Mouse (Mus musculus) small intestine, adult 2 months (tissue): ENCODE data around the gene Haus2. TPM values are rescaled to one million over a fixed set of nuclear protein-coding genes. Genes with fewer than 3 reads are reported as not detected.
A peak's percentile ranks its signal among the peaks of the same experiment; 100 is the strongest.

ENCODE experiments used
- H3K27ac ChIP-seq: fragments of 200-500 bp; 2 replicates; pipeline ENCODE4 v1.5.1; 2012; ENCODE audit warnings: low read depth, low read length, control low read depth, inconsistent platforms; ENCODE audit not compliant: insufficient read depth
- H3K27me3 ChIP-seq: fragments of 200-500 bp; 2 replicates; pipeline ENCODE4 v1.6.1; 2012; ENCODE audit warnings: mild to moderate bottlenecking, moderate library complexity, low read length, inconsistent platforms; ENCODE audit not compliant: control insufficient read depth, insufficient read depth
- H3K36me3 ChIP-seq: fragments of 200-500 bp; 2 replicates; pipeline ENCODE4 v1.6.1; 2012; ENCODE audit warnings: mild to moderate bottlenecking, low read length, control low read depth, inconsistent platforms; ENCODE audit not compliant: control insufficient read depth, insufficient read depth
- H3K4me1 ChIP-seq: fragments of 200-500 bp; 2 replicates; pipeline ENCODE4 v1.6.1; 2012; ENCODE audit warnings: low read length, inconsistent platforms, mixed read lengths; ENCODE audit not compliant: control insufficient read depth, insufficient read depth, insufficient read length
- H3K4me3 ChIP-seq: fragments of 200-500 bp; 2 replicates; pipeline ENCODE4 v1.5.1; 2012; ENCODE audit warnings: low read depth, mild to moderate bottlenecking, control low read depth, inconsistent platforms, low read length, moderate library complexity
- CTCF ChIP-seq: fragments of 200-500 bp; IDR thresholded peaks from 2 replicates; pipeline ENCODE4 v1.5.1; 2012; ENCODE audit warnings: low read depth, mild to moderate bottlenecking, control low read depth, inconsistent platforms, low read length, moderate library complexity, mixed read lengths; ENCODE audit not compliant: insufficient replicate concordance, insufficient read length; ENCODE audit errors: extremely low read depth
- POLR2A ChIP-seq: fragments of 200-500 bp; IDR thresholded peaks from 2 replicates; pipeline ENCODE4 v1.6.1; 2012; ENCODE audit warnings: low read depth, mild to moderate bottlenecking, control low read depth, inconsistent platforms, low read length, moderate library complexity
- WGBS: fragments of 180-500 bp; shearing (Covaris S2); methylation state at CpG from one replicate; pipeline ENCODE4 v1.1.7; 2018; 5-methylcytosine and 5-hydroxymethylcytosine counted together
- polyA plus RNA-seq: library from polyadenylated mRNA; depleted of rRNA; stranded (reverse); fragments of >200 nt; gene quantifications from 2 replicates; pipeline ENCODE4 v1.2.3, GENCODE M21; 2012

The Haus2 gene
- polyA plus RNA-seq, 1 experiment, result 1.6 TPM

DNA sequence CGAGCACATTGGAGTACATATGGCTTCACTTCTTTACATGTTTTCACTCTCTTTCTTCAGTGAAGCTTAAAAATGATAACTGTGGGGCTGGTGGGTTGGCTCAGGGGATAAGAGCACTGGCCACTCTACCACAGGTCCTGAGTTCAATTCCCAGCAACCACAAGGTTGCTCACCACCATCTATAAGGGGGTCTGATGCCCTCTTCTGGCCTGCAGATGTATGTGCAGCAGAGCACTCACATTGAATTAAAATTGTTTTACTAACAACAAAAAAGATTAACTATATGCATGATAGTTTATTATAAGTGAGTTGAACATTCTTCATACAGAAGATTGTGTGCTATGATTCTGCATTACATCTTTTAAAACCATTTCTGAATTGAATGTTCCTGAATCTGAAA is 10.4 kb downstream of the Haus2 start:
- 100% methylated on average over 1 of the region's 1 CpGs for WGBS
- peaks cover 15% of the 10 kb centered on the region; the same call in 1 of the 2 replicates for H3K4me1 ChIP-seq
- TF ChIP-seq POLR2A (no peak), CTCF (peak; percentile 48; the same call in 1 of the 2 replicates)
- no peak overlapping the region for H3K4me3 ChIP-seq
- H3K36me3 ChIP-seq, result peaks cover 16% of the 10 kb centered on the region
- H3K27me3 ChIP-seq, result no peaks in the 10 kb centered on the region
- H3K27ac ChIP-seq, result no peak overlapping the region

DNA sequence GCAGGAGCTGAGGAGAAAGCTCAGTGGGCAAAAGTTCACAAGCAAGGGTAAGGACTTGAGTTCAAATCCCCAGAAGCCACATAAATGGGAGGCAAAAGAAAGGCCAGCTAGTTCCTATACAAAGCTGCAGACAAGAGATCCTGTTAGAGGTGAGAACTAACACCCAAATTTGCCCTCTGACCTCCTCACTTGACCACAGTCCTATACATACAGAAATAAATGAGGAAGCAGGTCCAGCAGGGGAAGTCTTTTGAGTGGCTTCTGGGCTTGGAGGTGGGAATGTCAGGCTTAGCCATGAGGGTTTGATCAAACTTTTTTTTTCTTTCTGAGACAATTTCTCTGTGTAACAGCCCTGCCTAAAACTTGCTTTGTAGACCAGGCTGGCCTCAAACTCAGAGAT is 13.7 kb downstream of the Haus2 start:
- Histone ChIP-seq H3K4me1 (peaks cover 3% of the 10 kb centered on the region; the same call in 1 of the 2 replicates), H3K27me3 (no peaks in the 10 kb centered on the region), H3K4me3 (no peak overlapping the region), H3K27ac (no peak overlapping the region), H3K36me3 (peaks cover 7% of the 10 kb centered on the region)
- TF ChIP-seq CTCF (no peak), POLR2A (no peak)

DNA sequence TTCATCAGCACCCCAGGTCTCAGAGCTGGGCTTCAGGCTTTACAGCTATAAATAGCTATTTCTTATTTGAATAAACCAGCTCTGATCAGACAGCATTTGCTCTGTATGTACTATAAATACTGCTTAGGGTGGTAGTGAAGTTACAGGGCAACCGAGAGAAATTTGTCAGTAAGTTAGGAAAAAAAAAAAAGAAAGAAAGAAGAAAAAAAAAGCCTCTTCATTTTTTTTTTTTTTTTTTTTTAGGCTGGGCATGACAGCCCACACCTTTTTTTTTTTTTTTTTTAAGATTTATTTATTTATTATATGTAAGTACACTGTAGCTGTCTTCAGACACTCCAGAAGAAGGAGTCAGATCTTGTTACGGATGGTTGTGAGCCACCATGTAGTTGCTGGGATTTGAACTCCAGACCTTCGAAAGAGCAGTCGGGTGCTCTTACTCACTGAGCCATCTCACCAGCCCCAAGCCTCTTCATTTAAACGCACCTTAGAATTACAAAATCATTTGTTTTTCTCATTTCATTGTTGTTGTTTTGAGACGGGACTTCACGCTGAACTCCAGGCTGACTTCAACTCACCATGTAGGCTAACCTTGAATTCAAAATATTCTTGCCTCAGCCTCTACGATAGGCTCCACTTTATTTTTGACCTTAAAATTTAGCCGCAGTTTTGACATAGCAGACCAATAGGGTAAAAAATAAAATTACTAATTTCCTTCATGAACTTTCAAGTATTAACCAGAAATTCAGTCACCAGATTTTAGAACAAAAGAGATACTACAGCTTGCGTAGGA is 19.1 kb downstream of the Haus2 start:
- 26% methylated on average over 10 of the region's 10 CpGs for WGBS
- TF ChIP-seq POLR2A, result no peak
- no peak for TF ChIP-seq CTCF
- Histone ChIP-seq H3K27me3 (no peaks in the 10 kb centered on the region), H3K4me1 (peaks cover 7% of the 10 kb centered on the region), H3K27ac (no peak overlapping the region), H3K4me3 (peak overlapping the region; percentile 68), H3K36me3 (no peaks in the 10 kb centered on the region)

DNA sequence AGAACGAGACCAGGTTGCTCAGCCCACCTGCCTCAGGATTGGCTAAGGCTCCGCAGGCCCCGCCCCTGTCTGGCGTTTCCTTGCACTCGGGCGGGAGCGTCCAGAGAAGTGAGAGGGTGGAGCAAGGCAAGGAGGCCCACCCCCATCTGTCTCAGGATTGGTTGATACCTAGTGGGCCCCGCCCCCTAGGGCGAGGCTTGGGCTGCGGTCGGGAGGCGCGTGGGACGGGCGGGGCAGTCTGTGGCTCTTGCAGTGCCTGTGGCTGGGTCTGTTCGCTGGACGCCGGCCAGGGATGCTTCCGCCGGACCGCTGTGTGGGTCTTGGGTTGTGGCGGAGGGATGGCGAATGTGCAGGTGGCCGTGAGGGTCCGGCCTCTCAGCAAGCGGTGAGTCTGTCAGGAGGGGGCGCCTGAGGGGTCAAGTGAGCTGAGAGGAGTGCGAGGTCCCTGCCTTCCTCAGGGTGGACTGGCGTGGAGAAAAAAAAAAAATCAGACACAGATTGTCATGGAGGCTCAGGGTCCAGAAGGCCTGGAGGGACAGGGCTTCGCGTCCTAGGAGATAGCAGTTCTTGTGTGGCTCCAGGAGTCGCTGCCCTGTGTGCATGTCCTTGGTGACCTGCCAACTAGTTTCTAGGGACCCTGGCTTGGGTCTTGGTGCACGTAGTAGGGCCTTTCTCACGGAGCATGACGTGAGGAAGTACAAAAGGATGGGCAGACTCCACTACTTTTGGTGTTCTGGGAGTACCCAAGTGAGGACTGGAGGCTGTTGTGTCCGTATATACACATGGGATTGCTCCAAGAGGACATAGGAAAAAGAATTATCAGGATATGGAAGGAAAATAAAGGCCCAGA is 19.9 kb downstream of the Haus2 start, which contains the start of gene Stard9:
TSS of gene Stard9 (plus strand) at position 236 of the 850 bp plus-strand sequence.
- no peak for TF ChIP-seq CTCF
- Histone ChIP-seq H3K4me1 (peaks cover 6% of the 10 kb centered on the region), H3K27ac (no peak within 1 kb of the TSS), H3K27me3 (no peaks in the 10 kb centered on the region), H3K4me3 (peak within 1 kb of the TSS; percentile 68), H3K36me3 (no peaks in the 10 kb centered on the region)
- 3% methylated on average over 36 of the region's 36 CpGs for WGBS

DNA sequence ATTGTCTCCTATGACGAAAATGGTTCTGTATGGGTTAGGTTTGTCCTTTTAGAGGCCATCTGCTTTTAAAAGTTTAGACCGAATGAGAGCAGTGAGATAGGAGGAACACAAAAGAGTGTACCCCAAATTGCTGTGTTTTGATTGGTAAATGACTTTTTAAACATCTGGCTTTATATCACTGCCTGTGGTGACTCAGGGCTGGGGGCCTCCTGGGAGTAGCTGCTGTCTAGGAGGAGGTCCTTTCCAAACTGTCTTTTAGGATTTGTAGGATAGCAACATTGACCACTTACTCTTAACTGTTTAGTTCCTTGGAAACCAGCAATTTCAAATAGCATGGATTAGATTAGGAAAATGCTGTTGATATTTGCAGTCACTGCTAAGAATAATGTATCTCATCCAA is 21.1 kb downstream of the Haus2 start:
- WGBS, result 78% methylated on average over 2 of the region's 2 CpGs
- no peak overlapping the region for H3K27ac ChIP-seq
- peaks cover 5% of the 10 kb centered on the region for H3K4me1 ChIP-seq
- H3K36me3 ChIP-seq, result no peaks in the 10 kb centered on the region
- TF ChIP-seq CTCF, result no peak
- no peak for TF ChIP-seq POLR2A
- H3K4me3 ChIP-seq, result no peak overlapping the region
- H3K27me3 ChIP-seq, result no peaks in the 10 kb centered on the region

DNA sequence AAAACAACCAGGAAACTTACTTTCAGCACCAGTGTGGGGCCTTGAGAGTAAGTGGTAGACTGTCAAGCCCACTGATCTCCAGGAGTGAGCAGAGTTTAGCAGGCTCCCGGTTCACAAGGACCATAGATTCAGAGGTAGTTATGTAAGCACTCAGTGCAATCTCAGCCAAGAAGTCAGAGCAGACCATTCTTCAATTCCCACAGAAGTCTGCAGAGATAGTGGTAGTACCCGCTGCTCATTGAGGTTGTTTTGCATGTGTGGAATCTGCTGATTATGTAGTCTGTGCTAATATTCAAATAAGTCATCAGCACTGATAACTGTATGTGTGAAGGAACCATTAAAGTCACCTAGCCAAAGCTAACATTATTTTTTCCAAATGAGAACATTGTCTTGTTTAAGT is 21.5 kb downstream of the Haus2 start:
- H3K4me3 ChIP-seq, result no peak overlapping the region
- WGBS, result 60% methylated on average over 2 of the region's 2 CpGs
- H3K4me1 ChIP-seq, result peaks cover 5% of the 10 kb centered on the region
- TF ChIP-seq POLR2A (no peak), CTCF (no peak)
- H3K36me3 ChIP-seq, result no peaks in the 10 kb centered on the region
- H3K27ac ChIP-seq, result no peak overlapping the region
- no peaks in the 10 kb centered on the region for H3K27me3 ChIP-seq

DNA sequence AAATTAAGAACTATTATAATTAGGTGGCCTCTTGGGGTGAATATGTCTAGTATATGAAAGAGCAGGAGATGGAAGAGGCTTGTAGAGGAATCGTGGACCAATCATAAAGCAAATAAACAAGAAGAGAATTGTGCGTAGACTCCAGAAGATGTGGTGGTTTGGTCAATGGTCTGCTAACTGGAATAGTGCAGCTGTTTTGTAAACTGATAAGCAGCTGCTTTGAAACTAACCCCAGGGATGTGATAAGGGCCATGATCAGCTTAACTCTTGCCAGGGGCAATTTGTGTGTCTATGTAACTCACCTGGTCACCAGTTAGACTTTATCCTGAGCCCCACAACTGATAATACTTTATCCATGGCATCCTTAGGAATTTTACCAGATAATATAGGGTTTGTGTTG is 22.3 kb downstream of the Haus2 start:
- H3K27me3 ChIP-seq, result no peaks in the 10 kb centered on the region
- TF ChIP-seq POLR2A (no peak), CTCF (no peak)
- no peak overlapping the region for H3K4me3 ChIP-seq
- H3K27ac ChIP-seq, result no peak overlapping the region
- peaks cover 5% of the 10 kb centered on the region for H3K4me1 ChIP-seq
- no peaks in the 10 kb centered on the region for H3K36me3 ChIP-seq
- WGBS, result 12% methylated on average over 2 of the region's 2 CpGs

DNA sequence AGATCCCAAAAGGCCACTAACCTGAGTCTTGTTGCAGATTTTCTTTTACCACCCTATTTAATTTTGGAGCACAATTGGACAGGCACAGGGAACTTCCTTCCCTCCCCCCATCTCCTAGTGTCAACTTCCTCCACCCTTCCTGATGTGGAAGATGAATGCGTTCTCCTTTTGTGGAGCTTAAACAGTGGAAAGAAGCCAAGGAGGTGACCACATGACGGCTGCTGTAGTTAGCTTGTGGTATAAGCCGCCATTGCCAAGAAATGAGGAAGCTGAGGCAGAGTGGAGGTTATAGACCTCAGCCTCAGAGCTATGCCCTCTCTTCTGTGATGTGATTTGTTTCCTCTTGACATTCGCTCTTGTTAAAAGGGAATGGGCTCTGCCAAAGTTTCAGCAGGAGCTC is 22.8 kb downstream of the Haus2 start:
- WGBS, result 27% methylated on average over 4 of the region's 4 CpGs

More for the DNA sequence above, 22.8 kb downstream of the Haus2 start:
- no peak for TF ChIP-seq POLR2A
- TF ChIP-seq CTCF, result no peak
- Histone ChIP-seq H3K36me3 (no peaks in the 10 kb centered on the region), H3K4me1 (peaks cover 5% of the 10 kb centered on the region), H3K27me3 (no peaks in the 10 kb centered on the region), H3K27ac (no peak overlapping the region), H3K4me3 (no peak overlapping the region)
